Mouse (Mus musculus) left cerebral cortex, postnatal 25 days (tissue): Measurements from ENCODE around the gene Atp8a1. TPM values are rescaled to one million over a fixed set of nuclear protein-coding genes. Genes with fewer than 3 reads are reported as not detected.

Experiments used
- DNase-seq, 2 experiments: peaks; one replicate each; pipeline ENCODE4 v3.0.0; 2022; ENCODE audit warnings: low spot score in 2 of 2, mixed read lengths in 1 of 2
- intact Hi-C: fragments of 180-260 bp; cut with DNase I; formaldehyde crosslinking; loops from one replicate; pipeline ENCODE4 v1.15.1; 2025
- total RNA-seq, 2 experiments: library from RNA; stranded (reverse); gene quantifications; 2 replicates each; pipeline ENCODE4 v1.2.3; 2021

Gene Atp8a1
- total RNA-seq: 100 to 1,000 TPM; 161 to 177 TPM

DNA sequence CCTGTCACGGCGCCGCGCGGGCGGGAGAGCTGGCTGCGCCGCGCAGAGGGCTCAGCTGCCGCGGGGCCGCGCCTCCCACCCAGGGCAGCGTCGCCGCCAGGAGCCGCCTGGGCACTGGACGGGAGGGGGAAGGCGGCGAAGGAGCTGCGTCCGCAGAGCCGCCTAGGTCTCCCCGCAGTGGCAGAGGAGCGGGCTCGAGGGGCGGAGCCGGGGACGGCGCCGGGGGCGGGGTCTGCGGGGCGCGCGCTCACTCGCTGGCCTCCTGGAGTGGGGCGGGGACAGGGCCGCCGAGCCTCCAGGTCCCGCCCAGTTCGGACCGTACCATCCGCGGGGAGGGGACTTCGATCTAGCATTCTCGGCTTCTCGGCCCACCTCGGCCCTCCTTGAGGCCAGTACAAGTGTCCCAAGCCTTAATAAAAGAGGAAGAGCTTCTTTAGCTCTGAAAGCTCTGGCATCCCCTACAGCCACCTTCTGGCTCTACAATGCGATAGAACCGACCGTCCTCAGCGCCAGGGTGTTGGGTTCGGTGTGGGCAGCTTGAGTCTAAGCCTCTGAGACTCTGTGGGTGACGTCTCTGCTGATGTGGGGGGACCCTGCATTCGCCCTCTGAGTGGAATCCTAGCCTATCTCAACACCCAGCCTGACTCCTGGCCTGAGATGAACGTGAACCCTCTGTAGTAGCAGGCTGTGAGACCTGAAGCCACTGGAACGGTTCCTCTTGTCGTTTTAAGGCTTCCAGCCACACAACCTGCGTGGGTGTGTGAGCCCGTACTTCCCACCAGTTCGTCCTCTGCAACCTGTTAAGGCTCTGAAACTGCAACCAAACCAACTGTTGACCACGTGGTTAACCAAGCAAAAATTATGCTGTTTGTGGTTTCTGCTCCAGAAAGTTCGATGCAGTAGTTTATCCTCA, at the start of gene Atp8a1:
Atp8a1 (minus strand) TSS at position 182 of the 913 bp plus-strand sequence.
- intact Hi-C loops: loop anchor here (1.0 to 10.0 kb wide), 5 partner anchors 45 to 267 kb away; no protein-coding TSS in a partner anchor
- DNase-seq: peak; percentile 98 to 99

DNA sequence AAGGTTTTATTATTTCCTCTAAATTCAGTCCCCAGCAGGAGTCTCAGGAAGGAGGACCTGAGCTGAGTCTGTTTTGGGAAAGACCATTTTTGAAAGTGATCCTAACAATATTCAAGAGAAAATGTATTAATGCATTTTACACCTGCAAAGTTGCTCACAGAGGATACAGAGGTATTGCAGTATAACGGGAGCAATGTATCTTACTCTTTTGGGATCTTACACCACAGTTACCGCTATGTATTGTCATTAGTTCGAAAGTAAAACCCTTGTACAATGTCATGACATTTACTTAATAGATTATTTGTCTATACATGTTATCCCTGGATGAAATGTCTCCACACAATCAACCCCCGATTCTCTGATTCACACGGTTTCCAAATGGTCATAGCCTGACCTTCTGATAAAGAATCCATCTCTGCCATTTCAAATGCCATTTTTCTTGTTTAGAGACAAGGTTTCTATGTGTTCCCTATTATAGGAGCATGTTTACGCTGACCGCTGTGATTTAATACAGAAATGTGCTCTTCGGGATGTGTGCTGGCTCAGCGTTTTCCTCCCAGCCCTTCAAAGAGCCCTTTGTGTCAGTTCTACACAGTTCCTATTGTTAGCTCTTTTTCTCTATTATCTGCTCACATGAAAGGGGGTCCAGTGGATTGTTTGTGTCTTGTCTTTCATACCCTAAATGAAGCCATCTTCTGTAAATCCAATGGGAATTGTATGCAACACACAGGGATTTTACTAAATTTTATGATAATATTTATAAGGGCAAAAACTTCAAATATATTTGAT, 37.4 kb upstream of the Atp8a1 start:
- intact Hi-C loops: no loop called here

GRCm38 (mm10) chr5:67883564-67884171, 36.4 kb upstream of the Atp8a1 start:
- intact Hi-C loops: no loop called here
- no peak for DNase-seq

More for the DNA sequence above, 37.4 kb upstream of the Atp8a1 start:
- no peak for DNase-seq

- intact Hi-C loops: no loop called here
These were observed 24.2 kb upstream of the Atp8a1 start for GRCm38 (mm10) chr5:67871414-67871813.

GRCm38 (mm10) chr5:67866221-67866620, 19.0 kb upstream of the Atp8a1 start:
- no peak for DNase-seq
- intact Hi-C loops: no loop called here

More at GRCm38 (mm10) chr5:67871414-67871813, 24.2 kb upstream of the Atp8a1 start:
- DNase-seq: no peak

- intact Hi-C loops: no loop called here
These were observed 18.4 kb upstream of the Atp8a1 start for GRCm38 (mm10) chr5:67865670-67866069.

DNA sequence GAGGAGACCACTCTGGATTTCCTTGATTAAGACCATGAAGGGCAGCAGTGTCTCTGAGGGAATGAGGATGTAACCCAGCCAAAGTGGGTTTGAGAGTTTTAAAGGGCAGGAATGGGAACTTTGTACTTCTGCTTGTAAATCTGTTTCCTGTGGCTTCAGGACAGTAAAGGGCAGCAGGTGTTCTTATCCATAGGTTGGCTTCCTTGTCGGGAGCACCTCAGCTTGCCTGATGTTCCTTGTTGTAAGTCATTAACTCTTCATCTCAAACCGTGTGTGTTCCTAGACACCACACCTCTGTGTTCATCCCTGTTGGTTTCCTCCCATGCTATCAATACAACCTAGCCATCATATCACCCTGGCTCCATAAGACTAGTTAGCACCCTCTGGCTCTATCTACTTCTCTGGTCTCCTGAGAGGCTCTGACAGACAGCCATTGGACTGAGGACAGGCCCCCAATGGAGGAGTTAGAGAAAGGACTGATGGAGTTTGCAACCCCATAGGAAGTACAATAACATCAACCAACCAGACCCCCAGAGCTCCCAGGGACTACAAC, 17.4 kb upstream of the Atp8a1 start:
- intact Hi-C loops: no loop called here

More at GRCm38 (mm10) chr5:67865670-67866069, 18.4 kb upstream of the Atp8a1 start:
- DNase-seq: no peak

DNA sequence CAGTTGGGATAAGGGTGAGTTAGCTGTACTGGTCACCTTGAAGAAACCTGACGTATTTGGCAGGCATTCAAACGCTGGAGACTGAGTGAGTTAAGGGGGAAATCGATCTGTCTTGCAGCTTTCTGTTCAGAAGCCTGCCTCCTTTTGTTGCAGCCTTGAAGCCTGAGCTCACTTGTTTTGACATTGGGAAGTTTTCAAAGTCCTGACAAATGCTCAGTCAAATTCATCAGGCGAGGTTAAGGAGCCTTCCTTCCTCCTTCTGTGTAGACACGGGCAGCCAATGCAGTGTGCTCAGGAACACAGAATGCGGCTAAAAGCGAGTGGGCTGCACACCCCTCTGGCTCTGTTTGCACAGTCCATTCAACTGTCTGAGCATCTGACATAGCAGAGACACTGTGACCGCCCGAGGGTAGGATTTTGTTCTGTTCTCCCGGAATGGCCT, 16.7 kb upstream of the Atp8a1 start:
- intact Hi-C loops: no loop called here
- no peak for DNase-seq

More for the DNA sequence above, 17.4 kb upstream of the Atp8a1 start:
- no peak for DNase-seq

DNA sequence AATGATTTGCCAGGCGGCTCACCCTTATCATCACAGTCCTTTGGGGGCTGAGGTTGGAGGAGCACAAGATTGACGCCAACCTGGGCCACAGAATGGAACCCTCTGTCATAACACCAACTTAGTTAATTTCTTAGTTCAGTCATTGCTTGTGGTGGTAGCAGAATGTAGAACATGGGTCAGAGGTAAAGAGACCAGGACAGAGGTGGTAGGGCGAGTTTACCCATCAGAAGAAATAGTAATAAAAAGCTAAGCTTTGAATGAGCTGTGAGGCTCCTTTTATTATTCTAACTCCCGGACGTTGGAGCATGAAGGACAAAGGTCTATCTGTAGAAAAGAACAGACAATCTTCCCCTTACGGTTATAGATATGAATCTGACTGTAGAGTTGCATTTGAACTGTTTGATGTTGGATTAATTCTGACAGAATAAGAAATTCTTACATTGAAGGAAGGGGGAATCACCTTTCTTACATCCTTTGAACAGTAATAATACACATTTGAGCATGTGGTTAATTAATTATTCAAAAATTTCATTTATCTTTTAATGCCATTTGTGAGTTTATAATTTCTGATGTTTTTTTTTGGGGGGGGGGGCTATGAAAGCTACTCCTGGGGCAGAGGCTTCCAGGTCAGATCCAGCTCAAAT, 7.9 kb upstream of the Atp8a1 start:
- intact Hi-C loops: no loop called here
- no peak for DNase-seq

- intact Hi-C loops: no loop called here
These were observed 5.6 kb upstream of the Atp8a1 start for GRCm38 (mm10) chr5:67852860-67853259.

DNA sequence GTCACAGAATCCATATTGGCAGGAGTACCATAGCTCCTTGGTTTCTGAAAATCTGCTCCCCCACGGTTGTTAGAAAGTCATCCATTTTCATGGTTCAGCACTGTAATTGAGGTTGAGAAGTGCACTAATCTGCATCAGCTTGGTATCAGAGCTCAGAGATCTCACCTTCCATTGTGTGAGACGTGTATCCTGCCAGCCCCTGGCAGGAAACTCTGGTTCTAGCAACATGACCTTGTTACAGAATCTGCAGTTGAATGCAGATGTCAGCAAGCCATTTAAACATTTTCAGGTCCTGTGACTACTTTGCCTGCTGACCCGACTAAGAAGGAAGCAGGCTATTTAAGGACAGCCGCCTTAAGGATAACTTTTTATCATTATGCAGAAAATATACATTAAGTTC, 2.2 kb upstream of the Atp8a1 start:
- intact Hi-C loops: loop anchor here (5.0 to 10.0 kb wide), 3 partner anchors 47 to 265 kb away; no protein-coding TSS in a partner anchor

More at GRCm38 (mm10) chr5:67852860-67853259, 5.6 kb upstream of the Atp8a1 start:
- no peak for DNase-seq

DNA sequence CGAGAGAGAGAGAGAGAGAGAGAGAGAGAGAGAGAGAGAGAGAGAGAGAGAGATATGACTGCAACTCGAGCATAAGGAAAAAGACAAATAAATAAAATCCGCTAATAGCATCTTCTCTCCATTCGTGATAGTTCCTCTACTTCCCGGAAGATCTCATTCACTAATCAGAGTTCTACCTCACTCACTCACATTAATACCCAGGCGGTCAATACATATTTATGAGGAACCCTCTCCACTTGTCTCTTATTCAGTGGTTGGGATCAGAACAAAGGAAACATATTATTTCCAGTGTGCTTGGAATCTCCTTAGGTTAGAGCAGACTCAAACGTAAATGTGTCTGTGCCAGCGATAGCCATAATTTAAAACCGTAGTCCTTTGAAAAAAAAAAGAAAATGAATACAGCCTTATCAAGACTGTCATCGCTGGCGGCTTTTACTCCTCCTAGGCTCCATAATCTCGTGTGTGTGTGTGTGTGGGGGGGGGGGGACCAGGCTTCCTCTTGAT, 1.3 kb upstream of the Atp8a1 start:
- no peak for DNase-seq
- intact Hi-C loops: loop anchor here (5.0 to 10.0 kb wide), 3 partner anchors 46 to 266 kb away; no protein-coding TSS in a partner anchor

More for the DNA sequence above, 2.2 kb upstream of the Atp8a1 start:
- no peak for DNase-seq

DNA sequence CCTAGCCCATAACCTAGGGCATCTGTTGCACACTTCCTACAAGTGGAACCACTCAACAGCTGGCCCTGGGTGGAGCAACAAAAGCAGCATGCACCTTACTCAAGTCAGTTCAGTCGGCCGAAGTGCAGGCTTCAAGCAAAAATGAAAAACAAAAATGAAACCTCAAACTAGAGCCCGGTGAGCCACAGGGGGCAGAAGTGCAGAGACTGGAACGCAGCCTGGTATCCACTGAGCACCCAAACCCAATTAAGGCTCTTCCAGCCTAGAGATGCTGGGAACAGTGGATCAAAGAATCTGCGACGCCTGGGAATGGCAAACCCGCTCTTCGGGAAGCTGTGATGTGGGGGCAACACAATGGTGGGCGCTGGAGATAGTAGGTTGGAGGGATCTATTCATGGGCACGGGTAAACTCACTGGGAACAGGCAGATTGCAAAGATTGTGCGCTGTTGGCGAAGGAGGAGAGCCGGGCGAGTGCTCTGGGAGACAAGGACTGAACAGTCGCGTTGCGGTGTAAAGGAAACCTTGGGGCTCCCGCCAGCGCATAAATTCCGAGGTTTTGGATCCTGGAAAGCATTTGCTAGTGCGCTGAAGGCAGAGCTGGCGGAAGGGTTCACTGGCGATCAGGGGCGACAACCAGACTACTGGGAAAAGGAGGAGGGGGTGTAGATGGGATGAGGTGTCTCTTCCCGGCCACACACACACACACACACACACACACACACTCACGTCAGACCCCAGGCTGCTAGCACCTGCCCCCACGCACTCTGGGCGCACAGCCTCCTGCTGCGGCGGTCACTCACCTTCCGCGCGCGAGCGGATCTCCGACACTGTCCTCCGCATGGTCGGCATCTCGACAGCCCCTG, 641 bp downstream of the Atp8a1 start:
- peak; percentile 52 to 65 for DNase-seq
- intact Hi-C loops: loop anchor here (1.0 to 10.0 kb wide), 5 partner anchors 44 to 268 kb away; no protein-coding TSS in a partner anchor

GRCm38 (mm10) chr5:67845190-67845691, 2.0 kb downstream of the Atp8a1 start:
- no peak for DNase-seq
- intact Hi-C loops: loop anchor here (5.0 to 10.0 kb wide), 3 partner anchors 43 to 270 kb away; no protein-coding TSS in a partner anchor

GRCm38 (mm10) chr5:67844070-67844469, 3.2 kb downstream of the Atp8a1 start:
- intact Hi-C loops: loop anchor here (10.0 kb wide), 1 partner anchor 271 kb away; no protein-coding TSS in a partner anchor
- DNase-seq: no peak

DNA sequence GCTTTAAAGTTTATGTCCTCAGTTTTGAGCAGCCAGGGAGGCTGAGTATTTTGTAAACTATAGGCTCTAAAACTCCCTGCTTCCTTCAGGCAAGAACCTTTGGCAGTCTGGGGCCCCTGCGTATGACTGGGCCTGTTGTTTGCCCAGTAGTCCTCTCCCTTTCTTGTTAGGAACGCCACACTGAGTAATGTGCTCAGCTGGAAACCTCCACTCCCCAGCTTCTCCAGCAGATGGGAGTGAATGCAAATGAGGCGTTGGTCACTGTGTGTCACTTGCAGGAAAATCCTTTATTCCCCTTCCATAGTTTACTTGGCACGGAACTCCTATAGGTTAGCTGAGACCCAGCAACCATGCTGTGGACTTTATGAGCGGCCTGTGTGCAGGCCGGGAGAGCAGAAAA, 4.9 kb downstream of the Atp8a1 start:
- intact Hi-C loops: loop anchor here (10.0 kb wide), 1 partner anchor 272 kb away; no protein-coding TSS in a partner anchor

DNA sequence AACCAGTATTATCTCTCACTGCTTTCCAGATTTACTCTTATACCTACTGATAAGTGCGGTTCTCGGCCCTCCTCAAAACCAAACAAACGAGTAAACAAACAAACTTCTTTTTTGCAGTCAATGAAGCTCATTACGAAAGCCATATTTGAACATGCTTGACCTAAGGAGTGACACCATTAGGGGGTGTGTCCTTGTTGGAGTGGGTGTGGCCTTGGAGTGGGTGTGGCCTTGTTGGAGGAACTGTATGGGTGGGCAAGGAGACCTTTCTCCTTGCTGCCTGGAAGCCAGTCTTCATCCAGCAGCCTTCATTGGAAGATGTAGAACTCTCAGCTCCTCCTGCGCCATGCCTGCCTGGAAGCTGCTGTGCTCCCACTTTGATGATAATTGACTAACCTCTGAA, 13.4 kb downstream of the Atp8a1 start:
- intact Hi-C loops: no loop called here

More for the DNA sequence above, 4.9 kb downstream of the Atp8a1 start:
- DNase-seq: peak in 1 of 2 experiments; percentile 59

More for the DNA sequence above, 13.4 kb downstream of the Atp8a1 start:
- no peak for DNase-seq
